Mouse (Mus musculus) hindbrain, embryonic 12.5 days (tissue): Measurements from ENCODE around the gene Sdhaf2. TPM values are rescaled to one million over a fixed set of nuclear protein-coding genes. Genes with fewer than 3 reads are reported as not detected.

Experiments used
- ATAC-seq: fragments of 200-750 bp; cut with Nextera tagmentation; 2 replicates; pipeline ENCODE4 v1.8.0; 2017; ENCODE audit warnings: moderate TSS enrichment; ENCODE audit not compliant: low FRiP score
- H3K27ac ChIP-seq: fragments of 300-500 bp; sonication (generic); 2 replicates; pipeline ENCODE4 v1.5.1; 2016; ENCODE audit warnings: mild to moderate bottlenecking
- H3K27me3 ChIP-seq: fragments of 300-500 bp; sonication (generic); 2 replicates; pipeline ENCODE4 v1.6.1; 2016; ENCODE audit warnings: mild to moderate bottlenecking
- H3K36me3 ChIP-seq: fragments of 300-500 bp; sonication (generic); 2 replicates; pipeline ENCODE4 v1.6.1; 2016; ENCODE audit warnings: mild to moderate bottlenecking
- H3K4me1 ChIP-seq: fragments of 300-500 bp; sonication (generic); 2 replicates; pipeline ENCODE4 v1.6.1; 2016
- H3K4me2 ChIP-seq: fragments of 300-500 bp; sonication (generic); replicated peaks from 2 replicates; pipeline ENCODE4 v1.6.1; 2016; ENCODE audit warnings: mild to moderate bottlenecking
- H3K4me3 ChIP-seq: fragments of 300-500 bp; sonication (generic); 2 replicates; pipeline ENCODE4 v1.5.1; 2016; ENCODE audit warnings: mild to moderate bottlenecking
- H3K9ac ChIP-seq: fragments of 300-500 bp; sonication (generic); 2 replicates; pipeline ENCODE4 v1.6.1; 2016; ENCODE audit warnings: mild to moderate bottlenecking, moderate library complexity
- H3K9me3 ChIP-seq: fragments of 300-500 bp; sonication (generic); replicated peaks from 2 replicates; pipeline ENCODE4 v1.6.1; 2016; ENCODE audit warnings: mild to moderate bottlenecking
- WGBS: fragments of 180-500 bp; shearing (Covaris S2); methylation state at CpG from one replicate; pipeline ENCODE4 v1.1.7; 2016; 5-methylcytosine and 5-hydroxymethylcytosine counted together
- polyA plus RNA-seq: library from polyadenylated mRNA; unstranded; fragments of >200 nt; fragmentation: Nextera tagmentation; extraction: Ambion mirVana; gene quantifications from 2 replicates; pipeline ENCODE4 v1.2.1, GENCODE M21; 2016

Gene Sdhaf2
- polyA plus RNA-seq, 1 experiment from 2014 or later = 64.1 TPM

- Histone ChIP-seq H3K9me3 (no peaks in the 10 kb centered on the region), H3K4me3 (no peak overlapping the region), H3K27me3 (no peaks in the 10 kb centered on the region), H3K27ac (no peak overlapping the region), H3K9ac (no peak overlapping the region), H3K36me3 (peaks cover 49% of the 10 kb centered on the region), H3K4me2 (no peak overlapping the region), H3K4me1 (peaks cover 17% of the 10 kb centered on the region)
- 89% methylated on average over 1 of the region's 1 CpGs for WGBS
- no peak for ATAC-seq
Measured at GRCm38 (mm10) chr19:10530082-10530481, 4.1 kb upstream of the Sdhaf2 start.

DNA sequence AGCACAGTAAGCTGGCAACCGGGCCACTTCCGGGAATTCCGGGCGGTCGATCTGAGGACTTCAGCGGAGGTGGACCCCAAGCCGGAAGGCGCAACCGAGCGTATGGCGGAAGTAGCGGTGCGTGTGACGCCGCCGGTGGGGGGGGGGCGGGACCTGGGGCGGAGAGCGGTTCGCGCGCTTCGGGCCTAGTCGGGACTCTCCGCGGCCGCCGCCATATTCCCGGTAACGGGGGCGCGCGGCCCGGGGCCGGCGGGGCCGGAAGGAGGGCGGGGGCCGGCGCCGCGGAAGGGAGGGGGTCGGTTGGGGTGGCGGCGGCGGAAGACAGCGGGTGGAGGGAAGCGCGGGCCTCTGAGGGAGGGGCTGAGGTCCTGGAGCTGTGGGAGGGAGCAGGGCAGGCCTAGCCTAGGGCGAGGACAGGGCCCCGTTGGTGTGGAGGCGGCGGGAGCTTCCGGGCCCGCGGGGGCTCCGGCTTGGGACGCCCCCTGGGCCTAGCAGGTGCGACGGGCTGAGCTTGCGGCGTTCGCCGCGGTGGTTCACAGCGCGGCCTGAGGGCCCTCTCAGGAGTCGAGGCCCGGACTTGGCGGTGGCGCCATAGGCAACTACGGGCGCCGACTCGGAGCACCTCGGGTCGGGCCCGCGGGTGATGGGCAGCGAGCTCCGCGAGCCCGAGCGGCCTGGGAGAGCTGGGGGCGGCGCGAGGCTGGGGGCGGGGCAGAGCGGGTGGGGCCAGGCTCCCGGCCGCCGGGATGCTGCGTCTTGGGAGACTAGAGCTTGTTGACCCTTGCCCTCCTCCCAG, 638 bp downstream of the Sdhaf2 start, which contains the start of gene Cpsf7:
TSS of gene Cpsf7 (plus strand) at position 161 of the 796 bp plus-strand sequence.
- WGBS = under 1% methylated on average over 82 of the region's 93 CpGs
- ATAC-seq = peak; percentile 93
- no peaks in the 10 kb centered on the region for H3K9me3 ChIP-seq
- peak within 1 kb of the TSS; percentile 99 for H3K9ac ChIP-seq
- H3K4me3 ChIP-seq = peak within 1 kb of the TSS; percentile 97
- H3K27me3 ChIP-seq = no peaks in the 10 kb centered on the region
- H3K4me2 ChIP-seq = peak within 1 kb of the TSS; percentile 68
- H3K4me1 ChIP-seq = peaks cover 23% of the 10 kb centered on the region
- peak within 1 kb of the TSS; percentile 97 for H3K27ac ChIP-seq
- peaks cover 15% of the 10 kb centered on the region for H3K36me3 ChIP-seq

DNA sequence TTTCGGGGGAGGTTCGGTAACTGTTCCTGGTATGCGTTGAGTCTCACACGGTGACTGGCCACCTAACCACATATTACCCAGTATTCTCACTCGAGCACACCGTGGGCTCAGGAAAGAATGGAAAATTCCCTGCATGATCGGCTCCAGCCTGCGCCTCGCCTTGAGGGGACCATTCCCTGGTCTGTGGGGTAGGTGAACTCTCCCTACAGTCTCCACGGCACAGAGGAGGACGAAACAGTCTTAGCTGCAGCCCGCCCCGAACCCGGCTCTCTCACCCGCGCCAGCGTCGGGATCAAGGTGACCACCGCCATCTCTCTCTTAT, 1.2 kb downstream of the Sdhaf2 start:
- no peak for ATAC-seq
- peak overlapping the region; percentile 97 for H3K4me3 ChIP-seq
- peak overlapping the region; percentile 99 for H3K9ac ChIP-seq
- no peaks in the 10 kb centered on the region for H3K9me3 ChIP-seq
- peaks cover 23% of the 10 kb centered on the region for H3K4me1 ChIP-seq
- no peaks in the 10 kb centered on the region for H3K27me3 ChIP-seq
- H3K4me2 ChIP-seq = peak overlapping the region; percentile 68
- peak overlapping the region; percentile 97 for H3K27ac ChIP-seq
- peaks cover 12% of the 10 kb centered on the region for H3K36me3 ChIP-seq
- WGBS = 0% methylated on average over 19 of the region's 19 CpGs

DNA sequence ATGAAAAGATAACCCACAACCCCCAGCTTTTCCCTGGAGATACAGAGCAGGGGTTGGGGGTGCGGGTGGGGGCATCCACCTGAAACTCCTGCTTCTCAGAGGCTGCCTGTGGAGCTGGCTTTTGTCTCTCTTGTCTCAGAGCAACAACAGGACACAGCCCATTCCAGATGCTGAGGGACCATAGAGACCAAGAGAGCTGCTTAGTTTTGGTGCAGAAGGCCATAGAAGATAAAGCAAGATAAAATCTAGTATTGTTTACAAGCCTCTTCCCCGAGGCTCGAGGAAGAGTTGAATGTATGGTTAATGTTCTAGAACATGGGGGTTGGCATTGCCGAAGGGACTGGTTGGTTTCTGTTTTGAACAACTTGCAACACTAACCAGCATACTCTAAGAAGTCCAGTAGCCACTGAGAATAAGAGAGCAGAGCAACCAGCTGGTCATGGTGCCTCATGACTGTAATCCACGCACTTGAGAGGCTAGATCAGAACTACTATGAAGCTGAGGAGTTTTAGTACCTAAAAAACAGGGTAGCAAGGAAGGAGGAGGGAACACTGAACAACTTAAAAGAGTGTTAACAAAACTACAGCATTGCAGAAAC, 2.4 kb downstream of the Sdhaf2 start:
- Histone ChIP-seq H3K36me3 (peaks cover 8% of the 10 kb centered on the region), H3K27ac (no peak overlapping the region), H3K9ac (no peak overlapping the region), H3K4me2 (peak overlapping the region; percentile 68), H3K27me3 (no peaks in the 10 kb centered on the region), H3K4me3 (no peak overlapping the region), H3K9me3 (no peaks in the 10 kb centered on the region), H3K4me1 (peaks cover 23% of the 10 kb centered on the region)
- no peak for ATAC-seq
- WGBS = 88% methylated on average over 5 of the region's 5 CpGs

GRCm38 (mm10) chr19:10521926-10522325, 4.0 kb downstream of the Sdhaf2 start:
- no peak overlapping the region for H3K9ac ChIP-seq
- H3K4me1 ChIP-seq = peaks cover 15% of the 10 kb centered on the region
- no peak overlapping the region for H3K27ac ChIP-seq
- H3K27me3 ChIP-seq = no peaks in the 10 kb centered on the region
- no peaks in the 10 kb centered on the region for H3K9me3 ChIP-seq
- peaks cover 3% of the 10 kb centered on the region; the same call in 1 of the 2 replicates for H3K36me3 ChIP-seq
- 81% methylated on average over 1 of the region's 1 CpGs for WGBS
- H3K4me2 ChIP-seq = no peak overlapping the region
- H3K4me3 ChIP-seq = no peak overlapping the region
- ATAC-seq = no peak

DNA sequence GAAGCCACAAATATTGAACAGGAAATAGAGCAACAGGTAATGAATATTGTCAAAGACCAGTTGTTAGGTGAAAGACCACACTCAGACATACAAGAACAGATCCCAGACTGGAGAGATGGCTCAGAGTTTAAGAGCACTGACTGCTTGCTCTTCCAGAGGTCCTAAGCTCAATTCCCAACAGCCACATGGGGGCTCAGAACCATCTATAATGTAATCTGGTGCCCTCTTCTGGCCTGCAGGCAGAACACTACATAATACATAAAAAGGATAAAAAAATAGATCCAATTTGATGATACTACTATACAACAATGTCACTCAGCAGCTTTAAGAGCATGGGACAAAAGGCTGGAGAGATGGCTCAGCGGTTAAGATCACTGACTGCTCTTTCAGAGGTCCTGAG, 5.6 kb downstream of the Sdhaf2 start:
- no peak overlapping the region for H3K4me3 ChIP-seq
- H3K4me2 ChIP-seq = no peak overlapping the region
- H3K36me3 ChIP-seq = peaks cover 17% of the 10 kb centered on the region
- H3K27me3 ChIP-seq = no peaks in the 10 kb centered on the region
- no peak overlapping the region for H3K9ac ChIP-seq
- H3K9me3 ChIP-seq = no peaks in the 10 kb centered on the region
- no peak for ATAC-seq
- 50% methylated on average over 1 of the region's 1 CpGs for WGBS
- H3K27ac ChIP-seq = no peak overlapping the region
- peaks cover 5% of the 10 kb centered on the region for H3K4me1 ChIP-seq

DNA sequence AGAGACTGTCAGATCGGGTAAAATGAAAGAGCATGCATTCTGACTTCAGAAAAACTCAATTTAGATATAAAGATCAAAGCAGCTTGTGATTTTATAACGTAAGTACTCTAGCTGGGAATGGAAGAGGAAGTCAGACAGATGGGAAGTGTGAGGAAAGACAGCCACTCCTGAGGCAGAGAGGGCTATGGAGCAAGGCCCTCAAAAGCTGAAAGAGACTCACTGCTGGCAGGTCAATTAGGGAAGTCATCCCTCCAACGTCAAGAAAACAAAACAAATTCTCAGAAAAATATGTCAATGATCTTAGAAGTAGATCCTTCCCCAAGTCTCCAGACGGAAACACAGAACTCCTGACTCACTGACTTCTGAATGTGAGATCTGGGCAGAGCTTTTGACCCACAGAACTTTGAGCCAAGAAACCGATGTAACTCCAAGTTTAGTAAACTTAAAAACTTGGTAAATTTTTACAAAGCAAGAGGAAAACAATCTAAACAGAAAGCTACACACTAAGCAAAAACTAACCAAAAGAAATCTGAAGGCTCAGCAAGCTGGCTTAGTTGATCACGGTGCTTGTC, 15.1 kb downstream of the Sdhaf2 start:
- H3K4me1 ChIP-seq = no peaks in the 10 kb centered on the region
- ATAC-seq = no peak
- H3K27me3 ChIP-seq = no peaks in the 10 kb centered on the region
- no peaks in the 10 kb centered on the region for H3K9me3 ChIP-seq
- H3K36me3 ChIP-seq = peaks cover 31% of the 10 kb centered on the region
- no peak overlapping the region for H3K4me3 ChIP-seq
- H3K9ac ChIP-seq = no peak overlapping the region
- H3K4me2 ChIP-seq = no peak overlapping the region
- H3K27ac ChIP-seq = no peak overlapping the region
- WGBS = 81% methylated on average over 6 of the region's 6 CpGs

GRCm38 (mm10) chr19:10502571-10502970, 23.4 kb downstream of the Sdhaf2 start:
- H3K9ac ChIP-seq = no peak overlapping the region
- H3K4me2 ChIP-seq = no peak overlapping the region
- H3K27me3 ChIP-seq = no peaks in the 10 kb centered on the region
- H3K36me3 ChIP-seq = peaks cover 52% of the 10 kb centered on the region
- no peaks in the 10 kb centered on the region for H3K9me3 ChIP-seq
- ATAC-seq = peak; percentile 73; the same call in 1 of the 2 replicates
- WGBS = 10% methylated on average over 4 of the region's 4 CpGs
- H3K4me1 ChIP-seq = no peaks in the 10 kb centered on the region
- no peak overlapping the region for H3K27ac ChIP-seq
- no peak overlapping the region for H3K4me3 ChIP-seq

GRCm38 (mm10) chr19:10500581-10500980, 25.4 kb downstream of the Sdhaf2 start:
- H3K9ac ChIP-seq = no peak overlapping the region
- 94% methylated on average over 8 of the region's 8 CpGs for WGBS
- H3K36me3 ChIP-seq = peaks cover 38% of the 10 kb centered on the region
- ATAC-seq = no peak
- no peaks in the 10 kb centered on the region for H3K27me3 ChIP-seq
- H3K4me2 ChIP-seq = no peak overlapping the region
- H3K4me1 ChIP-seq = 0 out of 2 replicates have a peak, but pooled peaks cover 2% of the 10 kb centered on the region
- H3K9me3 ChIP-seq = no peaks in the 10 kb centered on the region
- H3K27ac ChIP-seq = no peak overlapping the region
- no peak overlapping the region for H3K4me3 ChIP-seq

GRCm38 (mm10) chr19:10497512-10498160, 28.3 kb downstream of the Sdhaf2 start:
- ATAC-seq = no peak
- Histone ChIP-seq H3K27me3 (no peaks in the 10 kb centered on the region), H3K4me2 (no peak overlapping the region), H3K9ac (no peak overlapping the region), H3K9me3 (no peaks in the 10 kb centered on the region), H3K4me3 (no peak overlapping the region), H3K36me3 (peaks cover 28% of the 10 kb centered on the region), H3K27ac (no peak overlapping the region), H3K4me1 (0 out of 2 replicates have a peak, but pooled peaks cover 2% of the 10 kb centered on the region)
- 61% methylated on average over 8 of the region's 8 CpGs for WGBS

DNA sequence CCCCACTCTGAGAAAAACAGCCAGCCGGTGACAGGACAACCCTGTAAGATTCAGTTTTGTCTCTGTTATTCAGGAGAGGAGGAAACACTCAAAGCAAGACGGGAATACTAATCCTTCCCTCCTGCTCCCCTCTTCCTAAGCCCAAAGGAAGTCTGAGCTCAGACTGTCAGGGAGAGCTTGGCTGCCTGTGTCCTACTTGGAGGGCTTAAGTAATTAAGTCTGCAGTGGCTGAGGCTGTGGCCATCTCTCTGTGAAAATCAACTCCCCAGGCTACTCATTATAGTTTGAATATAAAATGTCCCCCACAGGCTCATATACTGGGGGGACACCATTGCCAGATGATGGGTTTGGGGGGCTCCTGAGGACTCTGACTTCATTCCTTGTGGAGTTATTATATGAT, 29.0 kb downstream of the Sdhaf2 start:
- 0 out of 2 replicates have a peak overlapping the region, but pooled peaks have one; percentile 30 for H3K27ac ChIP-seq
- peaks cover 27% of the 10 kb centered on the region for H3K36me3 ChIP-seq
- no peak overlapping the region for H3K4me3 ChIP-seq
- H3K4me2 ChIP-seq = no peak overlapping the region
- 0 out of 2 replicates have a peak, but pooled peaks cover 2% of the 10 kb centered on the region for H3K4me1 ChIP-seq
- no peak overlapping the region for H3K9ac ChIP-seq
- ATAC-seq = no peak
- no peaks in the 10 kb centered on the region for H3K9me3 ChIP-seq
- 66% methylated on average over 2 of the region's 2 CpGs for WGBS
- no peaks in the 10 kb centered on the region for H3K27me3 ChIP-seq

DNA sequence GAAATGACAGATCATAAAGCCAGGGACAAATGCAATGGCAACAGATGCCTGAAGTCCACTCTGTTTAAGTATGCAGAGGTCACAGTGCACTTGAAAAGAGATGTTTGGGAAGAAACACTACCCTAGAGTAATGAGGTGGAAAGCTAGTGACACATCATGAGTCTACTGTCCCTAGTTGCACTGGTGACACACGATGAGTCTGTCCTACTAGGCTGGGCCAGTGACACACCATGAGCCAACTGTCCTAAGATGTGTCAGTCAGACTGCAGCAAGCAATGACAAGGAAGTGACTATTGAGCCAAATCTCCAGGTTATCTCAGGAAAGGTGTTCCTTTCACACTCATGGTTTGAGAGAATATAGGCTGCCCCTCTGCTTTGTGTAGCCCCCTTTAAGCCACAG, 30.3 kb downstream of the Sdhaf2 start:
- 90% methylated on average over 1 of the region's 1 CpGs for WGBS
- Histone ChIP-seq H3K27ac (no peak overlapping the region), H3K27me3 (no peaks in the 10 kb centered on the region), H3K9me3 (no peaks in the 10 kb centered on the region), H3K36me3 (peaks cover 14% of the 10 kb centered on the region), H3K4me1 (0 out of 2 replicates have a peak, but pooled peaks cover 2% of the 10 kb centered on the region), H3K9ac (no peak overlapping the region), H3K4me3 (no peak overlapping the region), H3K4me2 (no peak overlapping the region)
- no peak for ATAC-seq
